Mouse (Mus musculus): ENCODE results near the gene Zfp553. TPM values are rescaled to one million over a fixed set of nuclear protein-coding genes. Genes with fewer than 3 reads are reported as not detected.
"Not testable (repeated sequence)": the region's sequence is repeated elsewhere in the genome, so short reads cannot be mapped to it uniquely, and the experiment has no call there.

Gene Zfp553
- polyA plus RNA-seq, 1 experiment: 8.9 TPM

DNA sequence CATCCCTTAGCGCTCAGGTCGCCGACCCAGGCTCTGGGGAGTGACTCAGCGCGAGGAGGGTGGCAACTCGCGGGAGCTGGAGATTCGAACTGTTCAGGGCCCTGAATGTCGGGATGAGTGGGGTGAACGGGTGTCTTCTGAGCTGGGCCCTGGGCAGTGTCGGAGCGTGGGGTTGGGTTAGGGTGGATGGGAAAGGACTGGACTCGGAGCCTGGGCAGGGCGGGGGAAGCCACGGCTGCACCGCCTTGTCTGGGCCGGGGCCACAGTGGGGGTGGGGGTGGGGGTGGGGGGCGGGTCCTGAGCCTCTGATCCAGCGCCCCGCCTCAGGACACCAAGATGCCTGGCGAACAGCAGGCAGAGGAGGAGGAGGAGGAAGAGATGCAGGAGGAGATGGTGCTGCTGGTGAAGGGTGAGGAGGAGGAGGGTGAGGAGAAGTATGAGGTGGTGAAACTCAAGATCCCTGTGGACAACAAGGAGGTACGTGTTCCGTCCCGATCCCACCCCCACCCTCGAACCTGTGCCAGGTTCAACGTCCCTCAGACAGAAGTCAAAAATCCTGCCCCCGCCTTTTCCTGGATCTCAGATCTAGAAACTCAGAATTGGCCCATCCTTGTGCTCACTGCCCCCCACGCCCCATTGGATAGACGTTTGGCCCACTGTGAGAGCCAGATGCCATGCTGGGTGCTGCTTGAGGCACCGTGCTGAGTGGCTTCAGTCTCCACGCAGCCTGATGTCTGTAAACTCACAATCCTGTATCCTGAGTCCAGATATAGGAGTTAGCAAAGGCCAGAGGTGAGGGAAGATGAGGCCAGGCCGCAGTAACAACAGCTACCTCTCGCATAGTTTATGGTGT, 12.0 kb downstream of the Zfp553 start:
- Histone ChIP-seq H3K4me3 (replicated peaks; ENCODE audit: extremely low read depth, low read depth, low read length) (peak overlapping the region; percentile 94), H3K4me1 (ENCODE audit: control insufficient read depth, insufficient read depth, low read length) (peaks cover 10% of the 10 kb centered on the region)
- DNase-seq: no peak
- 10% methylated on average over 33 of the region's 33 CpGs for WGBS
- TF ChIP-seq POLR2A (IDR thresholded peaks at IDR 0.05; ENCODE audit: borderline replicate concordance, extremely low read depth, low read depth, low read length) (0 out of 2 replicates have a peak, but pooled peaks have one; percentile 23), CTCF (IDR thresholded peaks at IDR 0.05; ENCODE audit: insufficient read depth, low read length) (no peak)

- H3K4me3 ChIP-seq (replicated peaks; ENCODE audit: extremely low read depth, low read depth, low read length); H3K4me1 ChIP-seq (ENCODE audit: control insufficient read depth, insufficient read depth, low read length); DNase-seq: not testable (repeated sequence)
- WGBS: 88% methylated on average over 8 of the region's 8 CpGs
Measured at GRCm38 (mm10) chr7:127250511-127250910, 17.6 kb downstream of the Zfp553 start.

- no peak for DNase-seq
- TF ChIP-seq CTCF (IDR thresholded peaks at IDR 0.05; ENCODE audit: insufficient read depth, low read length): peak; percentile 35; the same call in 1 of the 2 replicates
- no peak for TF ChIP-seq POLR2A (IDR thresholded peaks at IDR 0.05; ENCODE audit: borderline replicate concordance, extremely low read depth, low read depth, low read length)
Measured at GRCm38 (mm10) chr7:127252414-127252813, 19.6 kb downstream of the Zfp553 start.

GRCm38 (mm10) chr7:127253341-127253740, 20.5 kb downstream of the Zfp553 start:
- H3K4me1 ChIP-seq (ENCODE audit: control insufficient read depth, insufficient read depth, low read length): no peaks in the 10 kb centered on the region; the same call in 1 of the 2 replicates
- WGBS: 74% methylated on average over 6 of the region's 6 CpGs
- peak overlapping the region; percentile 86 for H3K4me3 ChIP-seq (replicated peaks; ENCODE audit: extremely low read depth, low read depth, low read length)
- no peak for TF ChIP-seq CTCF (IDR thresholded peaks at IDR 0.05; ENCODE audit: insufficient read depth, low read length)
- no peak for TF ChIP-seq POLR2A (IDR thresholded peaks at IDR 0.05; ENCODE audit: borderline replicate concordance, extremely low read depth, low read depth, low read length)
- no peak for DNase-seq

More at GRCm38 (mm10) chr7:127252414-127252813, 19.6 kb downstream of the Zfp553 start:
- no peaks in the 10 kb centered on the region; the same call in 1 of the 2 replicates for H3K4me1 ChIP-seq (ENCODE audit: control insufficient read depth, insufficient read depth, low read length)
- no peak overlapping the region for H3K4me3 ChIP-seq (replicated peaks; ENCODE audit: extremely low read depth, low read depth, low read length)
- WGBS: 79% methylated on average over 2 of the region's 2 CpGs

- Histone ChIP-seq H3K4me1 (ENCODE audit: control insufficient read depth, insufficient read depth, low read length) (no peaks in the 10 kb centered on the region; the same call in 1 of the 2 replicates), H3K4me3 (replicated peaks; ENCODE audit: extremely low read depth, low read depth, low read length) (peak overlapping the region; percentile 86)
- peak; percentile 91 for DNase-seq
- WGBS: under 1% methylated on average over 136 of the region's 136 CpGs
- no peak for TF ChIP-seq CTCF (IDR thresholded peaks at IDR 0.05; ENCODE audit: insufficient read depth, low read length)
- peak; percentile 70; the same call in 1 of the 2 replicates for TF ChIP-seq POLR2A (IDR thresholded peaks at IDR 0.05; ENCODE audit: borderline replicate concordance, extremely low read depth, low read depth, low read length)
Measured at GRCm38 (mm10) chr7:127253821-127254769, 21.2 kb downstream of the Zfp553 start.

- whole genome bisulfite sequencing: 16% methylated on average over 4 of the region's 4 CpGs
- H3K4me1 ChIP-seq (ENCODE audit: control insufficient read depth, insufficient read depth, low read length): no peaks in the 10 kb centered on the region; the same call in 1 of the 2 replicates
- no peak overlapping the region for H3K4me3 ChIP-seq (replicated peaks; ENCODE audit: extremely low read depth, low read depth, low read length)
- no peak for TF ChIP-seq CTCF (IDR thresholded peaks at IDR 0.05; ENCODE audit: insufficient read depth, low read length)
- TF ChIP-seq POLR2A (IDR thresholded peaks at IDR 0.05; ENCODE audit: borderline replicate concordance, extremely low read depth, low read depth, low read length): 0 out of 2 replicates have a peak, but pooled peaks have one; percentile 17
- no peak for DNase-seq
Measured at GRCm38 (mm10) chr7:127255008-127255407, 22.1 kb downstream of the Zfp553 start.

GRCm38 (mm10) chr7:127255965-127256364, 23.1 kb downstream of the Zfp553 start:
- WGBS: 90% methylated on average over 2 of the region's 2 CpGs
- TF ChIP-seq POLR2A (IDR thresholded peaks at IDR 0.05; ENCODE audit: borderline replicate concordance, extremely low read depth, low read depth, low read length): no peak
- TF ChIP-seq CTCF (IDR thresholded peaks at IDR 0.05; ENCODE audit: insufficient read depth, low read length): no peak
- DNase-seq: no peak

DNA sequence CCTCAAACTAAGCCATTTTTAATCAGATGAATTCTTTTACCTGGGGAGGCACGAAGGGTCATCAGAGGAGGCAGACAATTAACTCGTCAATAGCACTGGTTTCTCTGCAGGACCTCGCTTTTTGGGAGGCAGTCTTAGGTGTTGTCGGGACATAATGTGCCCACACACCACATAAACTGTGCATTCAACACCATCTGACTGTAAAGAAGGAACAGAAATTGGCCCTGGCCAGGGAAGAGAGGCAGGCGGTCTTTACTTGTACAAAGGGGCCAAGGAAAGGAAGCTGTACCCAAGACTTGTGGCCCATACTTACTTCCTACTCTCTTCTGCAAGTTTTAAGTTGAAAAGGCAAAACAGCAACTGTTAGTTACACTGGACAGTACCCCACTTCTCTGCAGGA, 23.7 kb downstream of the Zfp553 start:
- no peak for DNase-seq
- Histone ChIP-seq H3K4me1 (ENCODE audit: control insufficient read depth, insufficient read depth, low read length) (peaks cover 4% of the 10 kb centered on the region; the same call in 1 of the 2 replicates), H3K4me3 (replicated peaks; ENCODE audit: extremely low read depth, low read depth, low read length) (no peak overlapping the region)
- WGBS: 83% methylated on average over 5 of the region's 5 CpGs
- no peak for TF ChIP-seq CTCF (IDR thresholded peaks at IDR 0.05; ENCODE audit: insufficient read depth, low read length)
- no peak for TF ChIP-seq POLR2A (IDR thresholded peaks at IDR 0.05; ENCODE audit: borderline replicate concordance, extremely low read depth, low read depth, low read length)

More at GRCm38 (mm10) chr7:127255965-127256364, 23.1 kb downstream of the Zfp553 start:
- H3K4me3 ChIP-seq (replicated peaks; ENCODE audit: extremely low read depth, low read depth, low read length): no peak overlapping the region
- H3K4me1 ChIP-seq (ENCODE audit: control insufficient read depth, insufficient read depth, low read length): peaks cover 1% of the 10 kb centered on the region; the same call in 1 of the 2 replicates

Data from lung, adult 2 months (tissue).